Mouse (Mus musculus) limb, embryonic 14.5 days (tissue): ENCODE data around the gene Vps18. TPM values are rescaled to one million over a fixed set of nuclear protein-coding genes. Genes with fewer than 3 reads are reported as not detected.
A peak's percentile ranks its signal among the peaks of the same experiment; 100 is the strongest.

ENCODE experiments used
- ATAC-seq: fragments of 200-750 bp; cut with Nextera tagmentation; 2 replicates; pipeline ENCODE4 v1.8.0; 2017; ENCODE audit warnings: low read depth, moderate number of reproducible peaks, moderate TSS enrichment; ENCODE audit not compliant: low FRiP score
- DNase-seq: peaks from one replicate; pipeline ENCODE4 v3.0.0-alpha.2; 2015; ENCODE audit warnings: low spot score
- H3K27ac ChIP-seq: fragments of 300-500 bp; sonication (generic); replicated peaks from 2 replicates; pipeline ENCODE4 v1.5.1; 2014; ENCODE audit warnings: low read depth, mild to moderate bottlenecking, low read length, moderate library complexity, mixed read lengths
- H3K27me3 ChIP-seq: fragments of 300-500 bp; sonication (generic); 2 replicates; pipeline ENCODE4 v1.6.1; 2014; ENCODE audit warnings: low read length, mixed read lengths; ENCODE audit not compliant: control insufficient read depth, insufficient read depth
- H3K36me3 ChIP-seq: fragments of 300-500 bp; sonication (generic); 2 replicates; pipeline ENCODE4 v1.6.1; 2014; ENCODE audit warnings: mild to moderate bottlenecking, low read length, moderate library complexity, mixed read lengths; ENCODE audit not compliant: control insufficient read depth, insufficient read depth
- H3K4me1 ChIP-seq: fragments of 300-500 bp; sonication (generic); 2 replicates; pipeline ENCODE4 v1.6.1; 2014; ENCODE audit warnings: antibody characterized with exemption, low read length, mixed read lengths; ENCODE audit not compliant: control insufficient read depth, insufficient read depth
- H3K4me2 ChIP-seq: fragments of 300-500 bp; sonication (generic); replicated peaks from 2 replicates; pipeline ENCODE4 v1.6.1; 2014; ENCODE audit warnings: low read depth, mild to moderate bottlenecking, low read length, moderate library complexity; ENCODE audit not compliant: severe bottlenecking
- H3K4me3 ChIP-seq: fragments of 300-500 bp; sonication (generic); replicated peaks from 2 replicates; pipeline ENCODE4 v1.5.1; 2014; ENCODE audit warnings: low read length
- H3K9ac ChIP-seq: fragments of 300-500 bp; sonication (generic); 2 replicates; pipeline ENCODE4 v1.6.1; 2014; ENCODE audit warnings: mild to moderate bottlenecking, low read depth, low read length, moderate library complexity; ENCODE audit not compliant: severe bottlenecking
- H3K9me3 ChIP-seq: fragments of 300-500 bp; sonication (generic); 2 replicates; pipeline ENCODE4 v1.6.1; 2016; ENCODE audit warnings: low read length; ENCODE audit not compliant: control insufficient read depth
- POLR2A ChIP-seq: fragments of 200-500 bp; IDR thresholded peaks from 2 replicates; pipeline ENCODE4 v1.8.0; 2012; ENCODE audit warnings: inconsistent platforms, mild to moderate bottlenecking, moderate library complexity, borderline replicate concordance; ENCODE audit not compliant: insufficient read depth, insufficient read length; ENCODE audit errors: extremely low read depth
- WGBS: fragments of 180-500 bp; shearing (Covaris S2); extraction: QIAGEN DNeasy Blood & Tissue Kit; methylation state at CpG from one replicate; pipeline ENCODE4 v1.1.7; 2014; 5-methylcytosine and 5-hydroxymethylcytosine counted together
- polyA plus RNA-seq, 2 experiments: library from polyadenylated mRNA; depleted of rRNA in 1 of 2; stranded (reverse) in 1 of 2; unstranded in 1 of 2; fragments of >200 nt; fragmentation: Nextera tagmentation in 1 of 2; extraction: Ambion mirVana in 1 of 2; gene quantifications; 2 replicates each; pipeline versions ENCODE4 v1.2.1 to v1.2.3; 2012 to 2014

The Vps18 gene
- polyA plus RNA-seq, 2 experiments: 14.8 to 17.0 TPM

GRCm38 (mm10) chr2:119260518-119260917, 28.0 kb upstream of the Vps18 start:
- Histone ChIP-seq H3K4me1 (peaks cover 4% of the 10 kb centered on the region; the same call in 1 of the 2 replicates), H3K9ac (no peak overlapping the region), H3K4me2 (no peak overlapping the region), H3K36me3 (no peaks in the 10 kb centered on the region), H3K4me3 (no peak overlapping the region), H3K27ac (no peak overlapping the region), H3K9me3 (no peaks in the 10 kb centered on the region), H3K27me3 (0 out of 2 replicates have a peak, but pooled peaks cover under 1% of the 10 kb centered on the region)
- no peak for DNase-seq
- no peak for ATAC-seq
- 78% methylated on average over 1 of the region's 1 CpGs for WGBS
- no peak for TF ChIP-seq POLR2A

- H3K27ac ChIP-seq: no peak overlapping the region
- no peak for TF ChIP-seq POLR2A
- no peaks in the 10 kb centered on the region for H3K27me3 ChIP-seq
- H3K4me2 ChIP-seq: no peak overlapping the region
- DNase-seq (no peak), ATAC-seq (no peak)
- H3K4me1 ChIP-seq: peaks cover 4% of the 10 kb centered on the region; the same call in 1 of the 2 replicates
- 54% methylated on average over 2 of the region's 2 CpGs for WGBS
- H3K36me3 ChIP-seq: no peaks in the 10 kb centered on the region
- no peaks in the 10 kb centered on the region for H3K9me3 ChIP-seq
- H3K4me3 ChIP-seq: no peak overlapping the region
- no peak overlapping the region for H3K9ac ChIP-seq
These were observed 27.2 kb upstream of the Vps18 start for GRCm38 (mm10) chr2:119261326-119261725.

- H3K4me3 ChIP-seq: no peak overlapping the region
- TF ChIP-seq POLR2A: no peak
- ATAC-seq (no peak), DNase-seq (peak; percentile 9)
- no peaks in the 10 kb centered on the region for H3K36me3 ChIP-seq
- 0 out of 2 replicates have a peak overlapping the region, but pooled peaks have one; percentile 16 for H3K9ac ChIP-seq
- no peak overlapping the region for H3K27ac ChIP-seq
- no peaks in the 10 kb centered on the region for H3K9me3 ChIP-seq
- no peak overlapping the region for H3K4me2 ChIP-seq
- WGBS: 22% methylated on average over 8 of the region's 8 CpGs
- H3K27me3 ChIP-seq: no peaks in the 10 kb centered on the region
- H3K4me1 ChIP-seq: peaks cover 4% of the 10 kb centered on the region; the same call in 1 of the 2 replicates
These were observed 25.6 kb upstream of the Vps18 start for GRCm38 (mm10) chr2:119262978-119263377.

- 78% methylated on average over 5 of the region's 5 CpGs for WGBS
- DNase-seq (no peak), ATAC-seq (no peak)
- H3K9me3 ChIP-seq: no peaks in the 10 kb centered on the region
- H3K4me1 ChIP-seq: peaks cover 4% of the 10 kb centered on the region; the same call in 1 of the 2 replicates
- no peak overlapping the region for H3K4me2 ChIP-seq
- H3K4me3 ChIP-seq: no peak overlapping the region
- H3K9ac ChIP-seq: no peak overlapping the region
- no peak for TF ChIP-seq POLR2A
- H3K27ac ChIP-seq: no peak overlapping the region
- no peaks in the 10 kb centered on the region for H3K36me3 ChIP-seq
- H3K27me3 ChIP-seq: no peaks in the 10 kb centered on the region
These were observed 24.7 kb upstream of the Vps18 start for GRCm38 (mm10) chr2:119263813-119264212.

- no peaks in the 10 kb centered on the region for H3K9me3 ChIP-seq
- 0 out of 2 replicates have a peak, but pooled peaks cover 3% of the 10 kb centered on the region for H3K27me3 ChIP-seq
- no peak overlapping the region for H3K27ac ChIP-seq
- no peak overlapping the region for H3K9ac ChIP-seq
- no peaks in the 10 kb centered on the region for H3K4me1 ChIP-seq
- DNase-seq: no peak
- H3K36me3 ChIP-seq: no peaks in the 10 kb centered on the region
- peak overlapping the region; percentile 95; the same call in 1 of the 2 replicates for H3K4me2 ChIP-seq
- ATAC-seq: no peak
- no peak for TF ChIP-seq POLR2A
- WGBS: 49% methylated on average over 9 of the region's 9 CpGs
- peak overlapping the region; percentile 56 for H3K4me3 ChIP-seq
These were observed 18.3 kb upstream of the Vps18 start for GRCm38 (mm10) chr2:119270286-119270642.
